Mouse (Mus musculus): ENCODE results near the gene Hbb-bh2. TPM values are rescaled to one million over a fixed set of nuclear protein-coding genes. Genes with fewer than 3 reads are reported as not detected.
"Not testable (repeated sequence)": the region's sequence is repeated elsewhere in the genome, so short reads cannot be mapped to it uniquely, and the experiment has no call there.

Hbb-bh2 gene
- polyA plus RNA-seq, 1 experiment from 2014 or later = not detected

- WGBS = 71% methylated on average over 2 of the region's 2 CpGs
- no peak for ATAC-seq (ENCODE audit: low FRiP score, low TSS enrichment)
Measured at GRCm38 (mm10) chr7:103853090-103853489, 12.8 kb upstream of the Hbb-bh2 start, which contains the start of gene Hbb-y. Gene Hbb-y (minus strand): TSS chr7:103853216.

GRCm38 (mm10) chr7:103844525-103845325 is 4.4 kb upstream of the Hbb-bh2 start:
- Histone ChIP-seq H3K36me3 (ENCODE audit: insufficient read depth, low read length) (no peaks in the 10 kb centered on the region), H3K4me3 (ENCODE audit: low read length) (no peak overlapping the region), H3K4me1 (ENCODE audit: insufficient read depth, low read length) (no peaks in the 10 kb centered on the region), H3K27ac (ENCODE audit: low read length) (no peak overlapping the region), H3K4me2 (replicated peaks; ENCODE audit: low read depth, low read length) (no peak overlapping the region), H3K9me3 (ENCODE audit: low read length) (no peaks in the 10 kb centered on the region), H3K27me3 (ENCODE audit: insufficient read depth, low read length) (no peaks in the 10 kb centered on the region), H3K9ac (replicated peaks; ENCODE audit: low read length) (no peak overlapping the region)
- 43% methylated on average over 2 of the region's 2 CpGs for WGBS
- no peak for ATAC-seq (ENCODE audit: low FRiP score, low TSS enrichment)

More at GRCm38 (mm10) chr7:103853090-103853489, 12.8 kb upstream of the Hbb-bh2 start, which contains the start of gene Hbb-y:
- no peak within 1 kb of the TSS for H3K9ac ChIP-seq (replicated peaks; ENCODE audit: low read length)
- no peak within 1 kb of the TSS for H3K27ac ChIP-seq (ENCODE audit: low read length)
- H3K9me3 ChIP-seq (ENCODE audit: low read length) = no peaks in the 10 kb centered on the region
- no peaks in the 10 kb centered on the region for H3K4me1 ChIP-seq (ENCODE audit: insufficient read depth, low read length)
- no peak within 1 kb of the TSS for H3K4me2 ChIP-seq (replicated peaks; ENCODE audit: low read depth, low read length)
- H3K27me3 ChIP-seq (ENCODE audit: insufficient read depth, low read length) = no peaks in the 10 kb centered on the region
- no peak within 1 kb of the TSS for H3K4me3 ChIP-seq (ENCODE audit: low read length)
- no peaks in the 10 kb centered on the region for H3K36me3 ChIP-seq (ENCODE audit: insufficient read depth, low read length)

- H3K27me3 ChIP-seq (ENCODE audit: insufficient read depth, low read length) = no peaks in the 10 kb centered on the region
- ATAC-seq (ENCODE audit: low FRiP score, low TSS enrichment) = no peak
- no peak within 1 kb of the TSS for H3K9ac ChIP-seq (replicated peaks; ENCODE audit: low read length)
- no peaks in the 10 kb centered on the region for H3K9me3 ChIP-seq (ENCODE audit: low read length)
- H3K27ac ChIP-seq (ENCODE audit: low read length) = no peak within 1 kb of the TSS
- H3K4me1 ChIP-seq (ENCODE audit: insufficient read depth, low read length) = no peaks in the 10 kb centered on the region
- no peaks in the 10 kb centered on the region for H3K36me3 ChIP-seq (ENCODE audit: insufficient read depth, low read length)
- no peak within 1 kb of the TSS for H3K4me2 ChIP-seq (replicated peaks; ENCODE audit: low read depth, low read length)
- H3K4me3 ChIP-seq (ENCODE audit: low read length) = no peak within 1 kb of the TSS
- WGBS = 89% methylated on average over 2 of the region's 2 CpGs
Measured at GRCm38 (mm10) chr7:103843034-103843433, 2.7 kb upstream of the Hbb-bh2 start, which contains the start of gene Hbb-bh1. Gene Hbb-bh1 (minus strand): TSS chr7:103843164.

- Histone ChIP-seq H3K27ac (ENCODE audit: low read length) (no peak within 1 kb of the TSS), H3K4me1 (ENCODE audit: insufficient read depth, low read length) (no peaks in the 10 kb centered on the region), H3K9ac (replicated peaks; ENCODE audit: low read length) (no peak within 1 kb of the TSS), H3K9me3 (ENCODE audit: low read length) (no peaks in the 10 kb centered on the region), H3K36me3 (ENCODE audit: insufficient read depth, low read length) (no peaks in the 10 kb centered on the region), H3K27me3 (ENCODE audit: insufficient read depth, low read length) (no peaks in the 10 kb centered on the region), H3K4me2 (replicated peaks; ENCODE audit: low read depth, low read length) (no peak within 1 kb of the TSS), H3K4me3 (ENCODE audit: low read length) (no peak within 1 kb of the TSS)
- peak; percentile 67; the same call in 1 of the 2 replicates for ATAC-seq (ENCODE audit: low FRiP score, low TSS enrichment)
- WGBS = 92% methylated on average over 4 of the region's 4 CpGs
Measured at GRCm38 (mm10) chr7:103827808-103828207, 12.5 kb downstream of the Hbb-bh2 start, which contains the start of gene Hbb-bs. Gene Hbb-bs (minus strand): TSS chr7:103828096.

GRCm38 (mm10) chr7:103827139-103827538 is 13.2 kb downstream of the Hbb-bh2 start:
- H3K27ac ChIP-seq (ENCODE audit: low read length); ATAC-seq (ENCODE audit: low FRiP score, low TSS enrichment); H3K36me3 ChIP-seq (ENCODE audit: insufficient read depth, low read length); H3K9ac ChIP-seq (replicated peaks; ENCODE audit: low read length); H3K9me3 ChIP-seq (ENCODE audit: low read length); H3K4me3 ChIP-seq (ENCODE audit: low read length); H3K27me3 ChIP-seq (ENCODE audit: insufficient read depth, low read length); H3K4me2 ChIP-seq (replicated peaks; ENCODE audit: low read depth, low read length); H3K4me1 ChIP-seq (ENCODE audit: insufficient read depth, low read length): not testable (repeated sequence)
- no CpG with 5 or more reads among the region's 2 CpGs for WGBS

- H3K4me3 ChIP-seq (ENCODE audit: low read length) = no peak overlapping the region
- H3K4me2 ChIP-seq (replicated peaks; ENCODE audit: low read depth, low read length) = no peak overlapping the region
- H3K9me3 ChIP-seq (ENCODE audit: low read length) = no peaks in the 10 kb centered on the region
- H3K27ac ChIP-seq (ENCODE audit: low read length) = no peak overlapping the region
- no peaks in the 10 kb centered on the region for H3K36me3 ChIP-seq (ENCODE audit: insufficient read depth, low read length)
- ATAC-seq (ENCODE audit: low FRiP score, low TSS enrichment) = no peak
- no peaks in the 10 kb centered on the region for H3K27me3 ChIP-seq (ENCODE audit: insufficient read depth, low read length)
- 62% methylated on average over 3 of the region's 3 CpGs for WGBS
- H3K9ac ChIP-seq (replicated peaks; ENCODE audit: low read length) = no peak overlapping the region
- H3K4me1 ChIP-seq (ENCODE audit: insufficient read depth, low read length) = no peaks in the 10 kb centered on the region
Measured at GRCm38 (mm10) chr7:103826255-103826887, 13.9 kb downstream of the Hbb-bh2 start.

GRCm38 (mm10) chr7:103825536-103826254 is 14.6 kb downstream of the Hbb-bh2 start:
- Histone ChIP-seq H3K36me3 (ENCODE audit: insufficient read depth, low read length) (no peaks in the 10 kb centered on the region), H3K4me2 (replicated peaks; ENCODE audit: low read depth, low read length) (no peak overlapping the region), H3K27me3 (ENCODE audit: insufficient read depth, low read length) (no peaks in the 10 kb centered on the region), H3K27ac (ENCODE audit: low read length) (no peak overlapping the region), H3K4me3 (ENCODE audit: low read length) (no peak overlapping the region), H3K9ac (replicated peaks; ENCODE audit: low read length) (no peak overlapping the region), H3K4me1 (ENCODE audit: insufficient read depth, low read length) (no peaks in the 10 kb centered on the region), H3K9me3 (ENCODE audit: low read length) (no peaks in the 10 kb centered on the region)
- no peak for ATAC-seq (ENCODE audit: low FRiP score, low TSS enrichment)
- WGBS = 91% methylated on average over 3 of the region's 3 CpGs

GRCm38 (mm10) chr7:103824597-103824996 is 15.7 kb downstream of the Hbb-bh2 start:
- Histone ChIP-seq H3K9me3 (ENCODE audit: low read length) (no peaks in the 10 kb centered on the region), H3K4me2 (replicated peaks; ENCODE audit: low read depth, low read length) (no peak overlapping the region), H3K27ac (ENCODE audit: low read length) (no peak overlapping the region), H3K27me3 (ENCODE audit: insufficient read depth, low read length) (no peaks in the 10 kb centered on the region), H3K4me3 (ENCODE audit: low read length) (no peak overlapping the region), H3K4me1 (ENCODE audit: insufficient read depth, low read length) (no peaks in the 10 kb centered on the region), H3K9ac (replicated peaks; ENCODE audit: low read length) (no peak overlapping the region), H3K36me3 (ENCODE audit: insufficient read depth, low read length) (no peaks in the 10 kb centered on the region)
- no peak for ATAC-seq (ENCODE audit: low FRiP score, low TSS enrichment)
- 84% methylated on average over 2 of the region's 2 CpGs for WGBS

GRCm38 (mm10) chr7:103815085-103815484 is 25.2 kb downstream of the Hbb-bh2 start:
- H3K4me2 ChIP-seq (replicated peaks; ENCODE audit: low read depth, low read length); H3K36me3 ChIP-seq (ENCODE audit: insufficient read depth, low read length); H3K9me3 ChIP-seq (ENCODE audit: low read length); H3K9ac ChIP-seq (replicated peaks; ENCODE audit: low read length); H3K4me3 ChIP-seq (ENCODE audit: low read length); H3K27me3 ChIP-seq (ENCODE audit: insufficient read depth, low read length); H3K4me1 ChIP-seq (ENCODE audit: insufficient read depth, low read length); H3K27ac ChIP-seq (ENCODE audit: low read length); ATAC-seq (ENCODE audit: low FRiP score, low TSS enrichment): not testable (repeated sequence)
- 83% methylated on average over 1 of the region's 2 CpGs for WGBS
